Mouse (Mus musculus) megakaryocyte-erythroid progenitor cell, adult 5 weeks (primary cell): ENCODE measurements around the gene Pex11a. TPM values are rescaled to one million over a fixed set of nuclear protein-coding genes. Genes with fewer than 3 reads are reported as not detected.

Experiments used
- polyA plus RNA-seq: library from polyadenylated mRNA; stranded (reverse); fragments of >175 nt; gene quantifications from 2 replicates; pipeline ENCODE4 v1.2.3, GENCODE M21; 2012

Pex11a gene
- polyA plus RNA-seq = 2.0 and 2.3 TPM in 2 replicates

DNA sequence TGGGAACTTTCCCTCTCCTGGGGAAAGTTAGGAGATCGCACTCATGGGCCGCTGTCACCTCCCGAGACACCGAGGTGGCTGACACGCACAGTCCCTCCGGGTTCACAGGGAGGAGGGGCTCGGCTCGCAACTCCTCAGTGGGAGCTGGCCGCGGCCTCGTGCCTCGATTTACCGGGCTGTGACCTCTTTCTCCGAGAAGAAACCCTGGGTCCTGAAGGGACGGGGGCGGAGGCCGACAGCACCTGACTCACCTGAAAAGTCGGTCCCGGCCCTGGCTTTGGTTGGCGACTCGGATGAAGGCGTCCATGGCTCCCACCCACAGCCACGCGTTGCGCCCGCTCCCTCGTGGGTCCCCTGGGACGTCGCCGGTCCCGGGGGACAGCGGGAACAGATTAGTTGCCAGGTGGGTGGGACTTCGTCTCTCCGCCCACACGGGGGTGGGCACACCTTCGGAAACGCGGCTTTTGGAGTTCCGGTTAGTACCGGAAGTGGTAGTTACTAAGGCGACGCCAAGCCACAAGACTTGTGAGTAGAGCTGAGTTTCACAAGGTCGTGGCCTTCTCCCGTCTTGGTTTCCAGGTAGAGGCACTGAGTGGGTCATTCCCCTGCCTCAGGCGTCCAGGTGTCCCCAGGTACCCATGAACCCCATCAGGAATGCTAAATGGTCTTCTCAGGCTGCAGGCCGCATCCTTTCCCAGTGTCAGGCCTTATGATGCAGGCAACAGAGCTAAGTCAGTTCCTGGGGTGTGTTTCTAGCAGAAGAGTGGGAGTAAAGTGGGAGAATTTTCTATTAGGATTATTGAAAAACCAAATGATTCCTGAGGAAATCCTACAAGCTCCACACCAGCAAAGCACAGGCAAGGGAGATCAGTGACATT lies at the start of gene Pex11a, which contains the start of gene Wdr93:
TSS of gene Pex11a (minus strand) at position 473 of the 878 bp plus-strand sequence.
TSS of gene Wdr93 (plus strand) at position 505 of the 878 bp plus-strand sequence.

DNA sequence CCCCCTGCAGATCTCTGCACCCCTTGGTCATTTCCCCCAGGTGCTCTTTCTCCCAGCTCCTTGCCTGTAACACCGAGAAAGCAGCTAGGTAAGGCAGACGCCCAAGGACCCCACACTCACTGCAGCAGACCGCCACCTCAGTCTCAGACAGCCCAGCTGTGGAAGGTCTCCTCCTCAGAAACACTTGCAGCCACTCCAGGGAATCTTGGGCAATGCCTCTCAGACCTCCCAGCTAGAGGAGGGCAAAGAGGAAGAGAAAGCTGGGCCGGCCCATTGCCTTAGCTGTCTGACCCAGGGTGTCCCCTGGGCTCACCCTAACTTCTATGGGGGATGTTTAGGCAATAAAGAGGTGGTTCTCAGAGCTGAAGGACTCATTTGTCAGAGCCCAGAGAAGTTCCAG lies 10.3 kb downstream of the Pex11a start, which contains the start of gene Plin1:
TSS of gene Plin1 (minus strand) at position 282 of the 400 bp plus-strand sequence.

DNA sequence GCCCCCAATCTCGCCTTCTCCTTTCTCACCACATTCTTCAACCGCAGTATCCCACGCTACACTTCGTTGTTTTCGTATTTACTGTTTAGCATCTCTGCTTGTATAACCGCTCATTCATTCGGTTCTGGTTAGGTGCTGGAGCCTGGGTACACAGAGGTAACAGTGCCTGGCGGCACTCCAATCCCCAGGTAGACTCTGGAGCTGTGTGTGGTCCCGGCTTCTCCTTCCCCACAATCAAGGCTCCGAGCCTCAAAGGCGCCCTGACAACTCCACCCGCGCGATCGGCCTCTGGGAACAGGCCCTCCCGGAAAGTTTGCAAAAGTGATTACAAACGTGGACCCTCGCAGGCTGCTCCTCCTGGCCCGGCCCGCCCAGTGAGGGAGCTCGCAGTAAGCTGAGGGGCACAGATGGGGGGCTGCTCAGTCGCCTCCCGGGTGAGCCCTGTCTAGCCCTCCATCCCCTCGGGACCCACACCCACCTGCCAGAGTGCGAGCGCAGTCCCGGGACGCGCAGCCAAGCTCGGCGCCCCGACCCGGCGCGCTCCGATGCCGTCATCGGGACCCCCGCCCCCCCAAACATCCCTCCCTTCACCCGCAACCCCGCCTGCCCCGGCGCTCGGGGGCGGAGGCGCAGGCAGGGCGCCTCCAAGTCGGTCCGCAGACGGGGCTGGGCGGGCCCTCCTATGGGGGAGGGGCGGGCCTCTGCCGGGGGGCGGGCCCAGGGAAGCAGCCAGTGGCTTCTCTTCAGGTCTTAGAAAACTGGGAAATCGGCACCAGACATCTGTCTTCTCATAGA lies 27.5 kb downstream of the Pex11a start, which contains the start of gene Kif7:
TSS of gene Kif7 (minus strand) at position 534 of the 795 bp plus-strand sequence.

Other genes starting within 250 kb of the Pex11a start
- gene Rhcg, start 125.5 kb downstream of the Pex11a start, polyA plus RNA-seq = 1.5 and 2.1 TPM in 2 replicates
- 8.0 and 9.9 TPM in 2 replicates for gene Ticrr, start 82.9 kb downstream of the Pex11a start, polyA plus RNA-seq
- 2.7 and 5.9 TPM in 2 replicates for gene Kif7, start 27.4 kb downstream of the Pex11a start, polyA plus RNA-seq
- gene Plin1, start 10.2 kb downstream of the Pex11a start, polyA plus RNA-seq = not detected in 2 replicates
- gene Wdr93, start within 50 bp of the Pex11a start, polyA plus RNA-seq = 0.03 TPM in 1 of 2 replicates, not detected in the other
- not detected in 2 replicates for gene Mesp1, start 50.7 kb upstream of the Pex11a start, polyA plus RNA-seq
- gene Mesp2, start 67.6 kb upstream of the Pex11a start, polyA plus RNA-seq = 0.15 and 0.32 TPM in 2 replicates
- gene Anpep, start 117.9 kb upstream of the Pex11a start, polyA plus RNA-seq = 1.4 and 2.1 TPM in 2 replicates
- gene Ap3s2, start 177.5 kb upstream of the Pex11a start, polyA plus RNA-seq = 6.3 and 6.4 TPM in 2 replicates
- gene Arpin, start 192.2 kb upstream of the Pex11a start, polyA plus RNA-seq = 0.21 TPM in 1 of 2 replicates, not detected in the other